Mouse (Mus musculus) heart, adult 10 weeks (tissue): ENCODE results near the gene Isl2. TPM values are rescaled to one million over a fixed set of nuclear protein-coding genes. Genes with fewer than 3 reads are reported as not detected.

Experiments
- polyA plus RNA-seq: library from polyadenylated mRNA; stranded (reverse); fragments of 350-450 nt; fragmentation: Illumina TruSeq; extraction: RNeasy Lipid Tissue Mini Kit (QIAGEN cat#74804); gene quantifications from one replicate; pipeline ENCODE4 v1.2.3, GENCODE M21; 2014; ENCODE audit warnings: low read depth, low replicate concordance

Gene Isl2
- polyA plus RNA-seq = not detected

DNA sequence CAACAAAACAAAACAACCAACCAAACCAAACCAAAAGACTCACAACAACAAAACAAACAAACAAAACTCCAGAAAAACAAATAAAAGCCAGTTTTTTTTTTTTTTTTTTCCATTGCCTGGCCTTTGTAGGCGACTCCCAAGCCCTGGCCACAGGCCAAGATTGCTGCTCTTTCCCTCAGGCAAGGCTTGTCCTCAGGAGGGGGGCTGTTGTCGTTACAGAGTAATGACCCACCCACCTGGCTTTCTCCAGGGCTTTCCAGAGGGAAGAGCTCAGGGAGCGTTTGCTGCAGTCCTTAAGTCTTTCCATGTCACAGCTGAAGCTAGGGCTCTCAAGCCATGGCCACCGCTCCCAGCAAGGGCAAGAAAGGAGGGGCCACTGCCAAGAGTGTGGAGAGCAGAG lies at the start of gene Isl2:
Gene Isl2 (plus strand): TSS at position 296 of the 400 bp plus-strand sequence.

DNA sequence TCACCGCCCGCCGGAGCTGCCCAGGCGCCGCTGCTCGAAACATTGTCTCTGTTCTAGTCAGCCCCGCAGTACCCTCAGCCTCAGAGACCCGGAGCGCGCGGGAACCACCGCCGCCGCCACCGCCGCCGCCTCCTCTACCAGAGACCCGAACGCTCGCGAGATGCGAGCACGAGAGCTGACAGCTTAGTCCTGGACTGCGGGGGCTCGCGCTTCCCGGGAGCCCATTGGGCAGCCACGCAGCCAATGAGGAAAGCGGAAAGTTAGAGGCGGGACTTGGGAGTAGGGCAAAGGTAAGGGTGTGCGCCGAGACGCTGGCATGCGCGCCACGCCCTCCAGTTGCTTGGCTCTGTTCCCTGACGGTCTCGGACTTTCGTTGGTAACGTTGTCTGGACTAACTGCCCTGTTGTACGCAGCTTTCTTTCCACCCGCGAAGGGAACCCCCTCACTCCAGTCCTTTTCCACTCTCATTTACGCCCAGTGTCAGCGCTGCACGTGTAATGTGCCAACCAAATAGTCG lies 26.4 kb upstream of the Isl2 start, which contains the start of gene Etfa:
Gene Etfa (minus strand): TSS at position 217 of the 517 bp plus-strand sequence.

Other genes starting within 250 kb of the Isl2 start
- gene Nrg4, start 211.8 kb upstream of the Isl2 start, polyA plus RNA-seq = 3.4 TPM
- 3.1 TPM for gene Tmem266, start 211.8 kb upstream of the Isl2 start, polyA plus RNA-seq
- 1,061 TPM for gene Etfa, start 26.4 kb upstream of the Isl2 start, polyA plus RNA-seq